Comparison of ENCODE assay signal across 9 mouse cellular contexts in genomic region chr9:117153686-117154274, GRCm38 (mm10).
DNase-seq lines count a peak whose midpoint lies in the region; ATAC-seq and TF ChIP-seq lines count a peak whose summit lies in the region.
"Had no signal": no experiment of that assay in that cellular context is flagged by ENCODE, and none has a peak within 500 bp of the region (broad histone marks: within the 10 kb centered on the region; RNA-seq: fewer than 3 reads in every experiment).

No protein-coding gene starts in this region.

- H3K27me3 ChIP-seq in Patski, result no peaks in the 10 kb centered on the region
- H3K27me3 ChIP-seq in hindbrain, embryonic 13.5 days, result no peaks in the 10 kb centered on the region

- no peak overlapping the region for H3K4me3 ChIP-seq in hindbrain, embryonic 13.5 days

- POLR2A ChIA-PET in Patski (lab: Charles Lee), result no interaction called here

- H3K4me1 ChIP-seq in hindbrain, embryonic 13.5 days (replicated peaks), result peaks cover 23% of the 10 kb centered on the region

- no peak for TF ChIP-seq CTCF in Patski (IDR thresholded peaks at IDR 0.05)

- H3K27ac ChIP-seq in hindbrain, embryonic 13.5 days, result peak overlapping the region; percentile 62

- WGBS in hindbrain, embryonic 13.5 days, result 59% methylated on average over 20 of the region's 20 CpGs

- peak; percentile 75 for ATAC-seq in Patski
- ATAC-seq in hindbrain, embryonic 13.5 days (ENCODE audit: low FRiP score), result no peak

- H3K9me3 ChIP-seq in hindbrain, embryonic 13.5 days, result no peaks in the 10 kb centered on the region

- H3K36me3 ChIP-seq in hindbrain, embryonic 13.5 days, result no peaks in the 10 kb centered on the region

- peak overlapping the region; percentile 28 for H3K4me2 ChIP-seq in hindbrain, embryonic 13.5 days

- CTCF ChIA-PET in Patski (lab: Charles Lee), result no interaction called here

- in situ Hi-C loops in Patski (cut with MboI; ENCODE audit: low pct_unique_long_range_greater_than_20kb), result loop anchor here (25.0 kb wide), 1 partner anchor 1359 kb away; the partner anchor contains the start of gene Golga4

- peak overlapping the region; percentile 39; the same call in 1 of the 2 replicates for H3K9ac ChIP-seq in hindbrain, embryonic 13.5 days

- DNase-seq in 3134 (ENCODE audit: extremely low read depth, insufficient read length, low spot score) (peak; percentile 53), Patski (ENCODE audit: low read depth, low spot score) (peak; percentile 15)
- DNase-seq in mesoderm, embryonic 11.5 days (ENCODE audit: low read depth, low spot score), result peak; percentile 73
- DNase-seq in urinary bladder, adult 18-20 months (ENCODE audit: low spot score in 2 of 2), result no peak
- DNase-seq in ovary, postnatal 10 days (ENCODE audit: low spot score), result no peak
- no peak for DNase-seq in spleen, postnatal 4 days (ENCODE audit: low spot score in 2 of 2)
- DNase-seq in urinary bladder, postnatal 4 days (ENCODE audit: low spot score in 2 of 2), result no peak
- DNase-seq: liver had no signal

Comparison
In these comparisons a context has a peak if more than half of its experiments do, and no peak if none do; other contexts are left out.
1. DNase-seq: peak in 3134 (single experiment), Patski (single experiment) and mesoderm, embryonic 11.5 days (single experiment); none in urinary bladder, adult 18-20 months (0 of 2), ovary, postnatal 10 days (single experiment), spleen, postnatal 4 days (0 of 2) and urinary bladder, postnatal 4 days (0 of 2).